Mouse (Mus musculus) gastrocnemius, postnatal 36 days (tissue): ENCODE measurements at regions not wholly inside any gene's neighbourhood (a gene's known extent, or its start where the extent isn't known, plus 50 kb on each side); places are given as distances from the start of the nearest gene placed in this dataset.
A peak's percentile ranks its signal among the peaks of the same experiment; 100 is the strongest.

Experiments
- DNase-seq, 2 experiments: peaks; one replicate each; pipeline ENCODE4 v3.0.0; 2022
- intact Hi-C: fragments of 180-260 bp; cut with DNase I; formaldehyde crosslinking; loops from one replicate; pipeline ENCODE4 v1.15.1; 2025

DNA sequence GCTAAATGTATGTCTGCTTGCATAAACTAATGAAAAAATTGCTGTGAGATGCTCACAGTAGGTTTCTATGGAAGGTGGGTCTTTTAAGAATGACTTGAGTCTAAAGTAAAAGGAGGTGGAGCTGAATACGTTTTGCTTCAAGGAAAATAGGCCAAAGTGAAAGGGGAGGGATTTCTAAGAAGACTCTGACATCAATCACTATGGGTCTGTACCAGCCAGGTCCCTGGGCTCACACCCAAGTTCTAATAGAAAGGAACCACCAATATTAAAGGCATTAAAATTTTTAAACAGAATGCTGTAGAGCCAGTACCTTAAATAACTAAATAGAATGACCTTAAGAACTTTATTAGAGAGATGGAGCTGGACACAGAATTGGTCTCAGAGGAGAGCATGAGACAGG, 190.1 kb downstream of the Nuf2 start:
- intact Hi-C loops: loop anchor here (10.0 kb wide), 1 partner anchor 1246 kb away; no protein-coding TSS in a partner anchor
- DNase-seq: no peak

DNA sequence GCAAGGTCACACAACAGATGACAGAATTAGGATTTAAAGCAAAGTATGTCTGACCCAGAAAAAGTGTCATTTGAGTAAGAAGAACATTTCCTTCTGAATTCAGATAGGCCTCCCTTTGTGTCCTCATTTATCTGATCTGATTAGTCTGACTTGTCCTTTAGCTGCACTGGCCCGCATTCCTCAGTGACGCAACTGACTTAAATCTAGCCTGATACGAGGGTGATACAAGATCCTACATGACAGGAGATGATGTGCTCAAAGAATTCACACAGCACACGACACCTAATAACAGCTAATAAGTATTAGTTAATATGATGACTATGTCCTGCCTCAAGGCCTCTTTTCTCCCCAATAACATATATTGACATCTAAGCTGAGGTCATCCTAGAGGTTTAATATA, 192.8 kb downstream of the Nuf2 start:
- no peak for DNase-seq
- intact Hi-C loops: no loop called here

- DNase-seq: no peak
- intact Hi-C loops: no loop called here
Measured at GRCm38 (mm10) chr1:169332165-169332564, 199.1 kb downstream of the Nuf2 start.

DNA sequence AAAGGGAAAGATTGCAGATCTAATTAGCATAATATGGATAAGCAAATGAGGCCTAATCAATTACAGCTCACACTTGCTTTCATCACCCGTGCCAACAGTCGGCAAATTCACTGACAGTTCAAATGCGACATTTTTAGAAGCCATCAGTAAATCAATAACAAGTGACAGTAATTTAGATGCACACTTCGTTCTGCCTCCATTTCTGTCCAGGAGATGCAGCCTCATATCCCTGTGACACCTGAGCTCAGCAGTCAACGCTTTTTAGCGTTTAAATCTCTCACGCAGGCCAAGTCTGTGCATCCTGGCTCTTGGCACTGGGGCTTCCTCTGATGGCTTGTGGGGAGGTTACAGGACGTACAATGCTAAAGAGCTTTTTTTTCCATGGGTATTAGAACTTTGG, 218.0 kb downstream of the Nuf2 start:
- no peak for DNase-seq
- intact Hi-C loops: no loop called here

DNA sequence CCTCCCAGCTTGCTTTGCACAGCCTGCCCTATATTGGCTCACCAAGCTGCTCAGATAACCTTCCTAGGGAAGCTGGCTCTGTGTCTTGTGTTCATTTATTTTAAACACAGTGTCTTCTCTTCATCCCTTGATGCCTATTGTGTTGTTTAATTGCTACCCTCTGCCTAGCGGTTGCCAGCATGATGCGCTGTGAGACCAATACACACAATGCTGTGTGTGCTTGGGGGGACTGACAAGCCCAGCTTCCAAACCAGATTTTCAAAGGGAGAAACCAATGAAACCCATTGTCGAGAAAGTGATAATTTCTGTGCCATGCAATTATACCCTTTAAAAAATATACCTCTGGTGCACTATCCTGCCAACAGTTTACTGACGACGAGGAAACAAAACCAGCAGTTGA, 247.8 kb downstream of the Nuf2 start:
- intact Hi-C loops: no loop called here
- DNase-seq: no peak

GRCm38 (mm10) chr1:169270750-169271149, 260.5 kb downstream of the Nuf2 start:
- intact Hi-C loops: no loop called here
- DNase-seq: no peak

DNA sequence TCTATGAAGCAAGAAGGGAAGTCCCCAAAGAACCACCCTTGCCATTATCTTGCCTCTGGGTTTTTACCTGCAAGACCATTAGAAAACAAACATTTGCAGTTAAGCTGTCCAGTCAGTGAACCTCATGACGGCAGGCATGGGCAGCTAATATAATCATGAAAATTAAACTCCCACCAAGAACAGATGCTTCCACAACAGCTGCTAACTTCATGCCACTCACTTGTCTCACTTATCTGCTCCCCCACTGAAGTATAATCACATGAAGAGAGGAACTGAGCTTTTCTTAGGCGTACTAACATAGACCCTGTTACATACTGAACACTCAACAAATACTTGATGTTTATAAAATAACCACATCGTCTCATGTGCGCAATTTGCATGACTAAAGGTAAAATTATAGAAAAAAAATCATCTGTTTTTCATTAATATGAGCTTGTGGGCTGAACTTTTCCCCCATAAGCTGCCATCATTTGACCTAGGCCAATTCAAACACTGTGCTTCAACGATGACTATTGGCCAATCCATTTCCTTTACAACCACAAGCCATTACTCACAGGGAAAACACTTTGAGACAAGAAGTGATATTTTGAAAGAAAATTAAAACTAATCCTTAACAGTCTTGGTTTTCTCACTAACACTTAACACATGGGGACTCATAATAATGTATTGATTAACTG, 267.1 kb downstream of the Nuf2 start:
- no peak for DNase-seq
- intact Hi-C loops: no loop called here

GRCm38 (mm10) chr1:169254250-169254937, 276.9 kb downstream of the Nuf2 start:
- DNase-seq: no peak
- intact Hi-C loops: no loop called here

GRCm38 (mm10) chr1:169252189-169252588, 279.1 kb downstream of the Nuf2 start:
- DNase-seq: no peak
- intact Hi-C loops: no loop called here

DNA sequence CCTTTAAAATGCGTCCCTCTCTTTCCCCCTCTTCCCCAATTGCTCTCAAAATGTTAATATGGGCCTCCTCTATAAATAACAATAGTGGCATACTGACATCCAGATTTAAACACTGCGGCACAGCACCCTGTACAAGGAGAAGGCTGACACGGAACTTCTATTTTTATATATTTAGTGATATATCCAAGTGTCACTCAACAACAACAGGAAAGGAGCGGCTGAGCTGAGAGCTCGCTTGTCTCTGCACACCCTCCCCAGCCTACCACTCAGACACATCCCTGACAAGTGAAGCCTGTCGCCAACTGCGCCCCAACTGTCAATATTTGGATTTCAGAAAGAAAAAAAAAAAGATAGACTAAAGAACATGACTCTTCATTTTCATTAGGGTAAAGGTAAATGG, 282.2 kb downstream of the Nuf2 start:
- intact Hi-C loops: no loop called here
- no peak for DNase-seq

DNA sequence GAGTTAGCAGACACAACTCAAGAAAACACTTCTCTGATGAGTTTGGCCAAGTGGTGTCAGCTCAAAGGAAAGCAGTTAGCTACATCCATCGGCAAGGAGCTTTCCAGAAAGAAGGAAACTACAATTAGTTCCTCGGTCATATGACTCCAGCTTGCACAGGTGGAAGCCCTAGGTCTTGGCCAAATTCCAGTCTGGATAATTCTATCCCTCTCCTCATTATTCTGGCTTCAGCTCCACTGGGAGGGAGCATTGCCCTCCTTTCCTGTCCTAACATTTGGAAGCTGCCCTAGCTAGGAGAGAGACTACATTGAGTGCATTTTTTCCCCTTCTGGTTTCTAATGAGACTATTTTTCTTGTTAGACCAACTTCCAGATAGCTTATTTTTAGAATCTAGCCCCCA, 290.9 kb downstream of the Nuf2 start:
- intact Hi-C loops: no loop called here

DNA sequence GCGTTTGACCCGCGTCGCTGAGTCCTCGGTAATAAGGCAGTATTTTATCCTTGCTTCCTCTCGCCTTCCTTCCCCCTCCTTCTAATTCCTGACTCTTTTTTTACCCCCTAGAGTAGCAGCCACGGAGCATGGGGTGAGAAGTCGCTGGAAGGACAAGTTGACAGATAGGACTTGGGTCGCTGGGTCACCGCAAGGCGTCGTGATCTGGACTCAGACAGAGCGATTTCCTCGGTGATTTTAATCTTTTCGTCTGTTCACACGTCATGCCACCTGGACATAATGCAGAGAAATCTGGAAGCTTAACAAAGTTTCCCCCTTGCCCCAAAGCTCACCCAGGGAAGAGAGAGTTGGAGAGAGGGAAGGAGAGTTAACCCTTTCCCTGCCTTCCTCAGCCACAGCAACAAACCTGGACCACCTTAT, 292.6 kb downstream of the Nuf2 start:
- intact Hi-C loops: no loop called here
- no peak for DNase-seq

More for the DNA sequence above, 290.9 kb downstream of the Nuf2 start:
- no peak for DNase-seq

DNA sequence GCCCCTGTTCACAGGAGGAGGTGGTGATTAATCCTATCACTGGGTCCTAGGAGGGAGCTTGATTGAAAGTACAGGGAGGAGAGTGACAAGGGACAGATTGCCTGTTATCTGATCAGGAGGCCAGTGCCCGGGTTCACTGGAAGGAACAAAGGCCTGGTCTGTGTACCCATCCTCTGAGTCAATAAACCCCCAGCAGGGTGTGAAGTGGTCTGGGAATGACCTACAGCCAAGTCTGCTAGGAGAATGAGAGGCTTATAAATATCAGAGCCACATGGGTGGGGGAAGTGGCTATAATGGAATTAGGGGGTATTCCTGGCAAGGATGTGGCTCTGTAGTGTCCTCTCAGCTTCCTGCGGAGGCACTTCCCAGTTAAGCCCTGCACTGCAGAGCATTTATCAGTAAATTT, 296.0 kb downstream of the Nuf2 start:
- DNase-seq: no peak
- intact Hi-C loops: no loop called here

DNA sequence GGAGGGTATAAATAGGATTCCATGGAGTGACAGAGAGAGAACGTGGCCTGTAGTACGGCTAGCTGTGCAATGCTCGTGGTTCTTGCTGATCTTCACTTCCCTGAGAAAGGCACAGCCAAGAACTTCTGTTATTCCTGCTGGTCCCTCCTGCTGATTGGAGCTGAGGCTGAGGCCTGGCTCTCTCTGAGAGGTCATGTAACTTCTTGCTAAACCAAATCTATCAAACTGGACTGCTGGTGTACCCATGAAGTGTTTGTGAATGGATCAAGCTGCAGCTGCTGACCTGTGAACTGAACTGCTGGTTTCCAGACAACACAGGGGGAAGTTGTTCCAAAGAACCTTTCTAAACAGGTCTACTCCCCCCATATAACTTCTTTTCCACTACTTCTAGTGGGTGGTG, 297.9 kb downstream of the Nuf2 start:
- intact Hi-C loops: no loop called here

GRCm38 (mm10) chr1:169230097-169230496, 301.2 kb downstream of the Nuf2 start:
- intact Hi-C loops: no loop called here
- no peak for DNase-seq

More for the DNA sequence above, 297.9 kb downstream of the Nuf2 start:
- DNase-seq: no peak

GRCm38 (mm10) chr1:169224431-169224830, 306.8 kb downstream of the Nuf2 start:
- intact Hi-C loops: no loop called here

GRCm38 (mm10) chr1:169187658-169188057, 343.6 kb downstream of the Nuf2 start:
- intact Hi-C loops: no loop called here
- DNase-seq: no peak

More at GRCm38 (mm10) chr1:169224431-169224830, 306.8 kb downstream of the Nuf2 start:
- no peak for DNase-seq

DNA sequence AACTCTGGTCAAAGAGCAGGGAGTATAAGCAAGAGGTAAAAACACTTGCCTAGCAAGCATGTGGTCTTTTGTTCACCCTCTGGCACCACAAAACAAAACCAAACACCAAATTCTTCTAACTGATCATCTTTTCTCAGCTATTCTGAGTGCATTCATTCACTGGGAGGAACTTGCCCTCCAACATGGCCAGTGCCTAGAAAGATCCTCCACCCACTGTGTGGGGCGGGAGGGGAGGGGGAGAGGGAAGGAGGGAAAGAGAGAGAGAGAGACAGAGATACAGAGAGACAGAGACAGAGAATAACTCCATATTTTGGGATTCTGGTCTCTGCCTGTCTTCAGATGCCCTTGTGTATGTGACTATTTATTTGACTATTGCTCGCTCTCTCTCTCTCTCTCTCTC, 360.9 kb downstream of the Nuf2 start:
- intact Hi-C loops: no loop called here
- DNase-seq: no peak

DNA sequence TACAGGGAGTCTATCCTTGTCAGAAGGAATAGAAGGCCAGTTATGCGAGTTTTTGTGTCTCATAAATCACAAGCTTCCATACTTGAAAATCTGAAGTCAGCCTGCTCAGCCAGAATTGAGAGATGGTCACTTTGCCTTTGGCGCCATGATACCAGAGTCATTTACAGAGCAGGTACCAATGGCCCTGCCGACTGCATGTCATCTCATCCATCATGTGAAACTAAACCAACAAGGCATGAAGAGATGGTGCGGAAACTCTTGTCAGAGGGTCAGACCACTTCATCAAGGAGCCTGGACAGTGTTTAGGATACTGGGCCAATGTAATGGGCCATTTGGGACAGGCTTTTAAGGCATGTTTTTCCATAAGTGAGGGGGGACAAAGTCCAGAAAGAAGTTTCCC, 363.2 kb downstream of the Nuf2 start:
- DNase-seq: no peak
- intact Hi-C loops: no loop called here

DNA sequence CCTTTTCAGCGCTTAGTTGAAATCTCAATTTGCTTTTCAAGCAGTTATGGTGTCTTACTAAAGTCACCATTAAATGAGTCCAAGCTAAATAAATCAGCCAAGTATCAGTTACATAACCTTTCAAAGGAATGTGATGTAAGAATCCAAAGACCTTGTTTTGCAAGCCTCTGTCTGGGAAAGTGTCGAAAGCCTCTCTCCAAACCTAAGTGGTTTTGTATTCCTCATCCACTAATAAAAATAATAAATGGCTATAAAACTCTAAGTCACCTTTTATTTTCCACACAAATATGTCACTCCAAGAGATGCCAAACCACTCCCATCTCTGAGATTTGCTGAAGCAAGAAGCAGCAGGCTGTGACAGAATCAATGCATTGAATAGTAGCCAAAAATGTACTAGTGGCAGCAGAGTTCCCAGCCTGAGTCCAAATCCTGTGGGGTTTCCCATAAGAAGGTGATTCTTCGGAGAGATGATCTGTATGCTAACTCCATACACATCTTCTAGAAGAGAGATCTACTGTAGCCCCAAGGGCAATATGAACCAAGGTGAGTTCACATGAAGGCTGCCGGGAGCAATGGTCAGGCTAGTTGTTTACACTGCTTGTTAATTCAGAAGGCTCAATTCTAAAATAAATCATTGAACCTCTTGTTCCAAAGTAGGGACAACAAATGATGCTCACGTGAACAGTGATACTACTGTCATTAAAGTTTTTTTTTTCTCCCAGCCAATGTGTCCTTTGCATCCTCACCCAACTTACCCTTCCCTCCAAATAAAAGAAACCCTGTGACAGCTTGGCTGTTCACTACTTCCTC, 365.0 kb downstream of the Nuf2 start:
- DNase-seq: peak in 1 of 2 experiments; percentile 7
- intact Hi-C loops: no loop called here

- intact Hi-C loops: no loop called here
- no peak for DNase-seq
Measured at GRCm38 (mm10) chr1:169160858-169161257, 370.4 kb downstream of the Nuf2 start.
